Mouse (Mus musculus): ENCODE data around the gene Rela. TPM values are rescaled to one million over a fixed set of nuclear protein-coding genes. Genes with fewer than 3 reads are reported as not detected.

The Rela gene
- polyA plus RNA-seq (2015; fragmentation: Illumina TruSeq; extraction: RNeasy Lipid Tissue Mini Kit (QIAGEN cat#74804); ENCODE audit: insufficient read depth, low replicate concordance) = 29.6 TPM

GRCm38 (mm10) chr19:5637069-5638047 lies at the start of gene Rela:
Gene Rela, plus strand, starts transcription at chr19:5637483.

GRCm38 (mm10) chr19:5601752-5602541 lies 35.3 kb upstream of the Rela start, which contains the start of gene Rnaseh2c:
Gene Rnaseh2c, plus strand, starts transcription at chr19:5601873.

GRCm38 (mm10) chr19:5609547-5610404 lies 27.5 kb upstream of the Rela start, which contains the start of gene Kat5:
Gene Kat5, minus strand, starts transcription at chr19:5610237.

DNA sequence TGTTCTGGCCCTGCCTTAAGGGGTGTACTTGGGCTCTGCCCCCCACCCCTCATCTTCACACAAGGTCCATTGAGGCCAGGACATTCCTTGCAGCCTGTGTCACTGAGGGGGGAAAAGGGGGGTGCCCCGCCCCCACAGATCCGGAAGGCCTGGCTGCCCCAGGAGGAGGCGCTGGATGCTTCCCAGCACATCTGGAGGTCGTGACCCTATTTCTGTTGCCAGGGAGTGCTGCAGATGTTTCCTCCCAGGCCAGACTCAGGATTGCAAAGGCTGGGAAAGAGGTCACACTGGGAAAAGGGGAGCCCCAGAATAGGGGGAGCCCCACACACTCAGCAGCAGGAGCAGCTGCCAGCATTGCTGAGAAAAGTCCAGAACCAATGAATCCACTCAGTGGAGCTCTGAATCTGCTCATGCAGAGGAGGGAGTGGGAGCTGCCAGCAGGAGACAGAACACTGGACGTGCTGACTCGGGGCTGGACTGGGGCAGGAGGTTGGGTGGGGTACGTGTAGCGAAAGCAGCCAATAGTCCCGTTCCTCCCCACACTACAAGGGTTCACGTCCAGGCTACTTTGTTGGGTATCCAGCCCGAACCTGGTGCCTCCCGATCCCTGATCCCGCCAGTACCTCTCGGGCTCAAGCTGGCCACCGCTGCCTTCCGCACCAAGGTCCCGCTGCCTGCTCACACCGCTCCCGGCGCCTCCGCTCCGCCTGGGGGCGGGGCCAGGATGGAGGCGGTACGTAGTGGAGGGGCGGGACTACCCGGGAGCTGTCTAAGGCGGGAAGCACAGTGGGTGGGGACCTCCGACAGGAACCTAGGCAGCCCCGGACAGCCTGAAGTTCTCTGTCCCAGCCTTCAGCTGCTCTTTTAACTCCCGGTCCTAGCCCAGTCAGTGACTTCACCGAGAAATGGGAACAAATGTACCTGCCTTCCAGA lies 26.0 kb downstream of the Rela start, which contains the start of gene Sipa1:
Gene Sipa1, minus strand, starts transcription at position 727 of the 933 bp plus-strand sequence.

GRCm38 (mm10) chr19:5688200-5689087 lies 51.2 kb downstream of the Rela start, which contains the start of the genes Map3k11 and Pcnx3:
Gene Map3k11, plus strand, starts transcription at chr19:5688742.
Gene Pcnx3, minus strand, starts transcription at chr19:5688908.

Other genes starting within 250 kb of the Rela start
- 46.2 TPM for gene Sart1, start 248.8 kb upstream of the Rela start, polyA plus RNA-seq (2015; fragmentation: Illumina TruSeq; extraction: RNeasy Lipid Tissue Mini Kit (QIAGEN cat#74804); ENCODE audit: insufficient read depth, low replicate concordance)
- not detected for gene Tsga10ip, start 235.0 kb upstream of the Rela start, polyA plus RNA-seq (2015; fragmentation: Illumina TruSeq; extraction: RNeasy Lipid Tissue Mini Kit (QIAGEN cat#74804); ENCODE audit: insufficient read depth, low replicate concordance)
- 91.5 TPM for gene Drap1, start 212.5 kb upstream of the Rela start, polyA plus RNA-seq (2015; fragmentation: Illumina TruSeq; extraction: RNeasy Lipid Tissue Mini Kit (QIAGEN cat#74804); ENCODE audit: insufficient read depth, low replicate concordance)
- 13.6 TPM for gene AI837181, start 212.3 kb upstream of the Rela start, polyA plus RNA-seq (2015; fragmentation: Illumina TruSeq; extraction: RNeasy Lipid Tissue Mini Kit (QIAGEN cat#74804); ENCODE audit: insufficient read depth, low replicate concordance)
- not detected for gene Fosl1, start 189.9 kb upstream of the Rela start, polyA plus RNA-seq (2015; fragmentation: Illumina TruSeq; extraction: RNeasy Lipid Tissue Mini Kit (QIAGEN cat#74804); ENCODE audit: insufficient read depth, low replicate concordance)
- 1.9 TPM for gene Ccdc85b, start 179.6 kb upstream of the Rela start, polyA plus RNA-seq (2015; fragmentation: Illumina TruSeq; extraction: RNeasy Lipid Tissue Mini Kit (QIAGEN cat#74804); ENCODE audit: insufficient read depth, low replicate concordance)
- 48.7 TPM for gene Fibp, start 176.9 kb upstream of the Rela start, polyA plus RNA-seq (2015; fragmentation: Illumina TruSeq; extraction: RNeasy Lipid Tissue Mini Kit (QIAGEN cat#74804); ENCODE audit: insufficient read depth, low replicate concordance)
- 42.6 TPM for gene Ctsw, start 169.0 kb upstream of the Rela start, polyA plus RNA-seq (2015; fragmentation: Illumina TruSeq; extraction: RNeasy Lipid Tissue Mini Kit (QIAGEN cat#74804); ENCODE audit: insufficient read depth, low replicate concordance)
- gene Efemp2, start 163.5 kb upstream of the Rela start, polyA plus RNA-seq (2015; fragmentation: Illumina TruSeq; extraction: RNeasy Lipid Tissue Mini Kit (QIAGEN cat#74804); ENCODE audit: insufficient read depth, low replicate concordance) = 4.0 TPM
- 11.7 TPM for gene Mus81, start 149.1 kb upstream of the Rela start, polyA plus RNA-seq (2015; fragmentation: Illumina TruSeq; extraction: RNeasy Lipid Tissue Mini Kit (QIAGEN cat#74804); ENCODE audit: insufficient read depth, low replicate concordance)
- gene Cfl1, start 147.0 kb upstream of the Rela start, polyA plus RNA-seq (2015; fragmentation: Illumina TruSeq; extraction: RNeasy Lipid Tissue Mini Kit (QIAGEN cat#74804); ENCODE audit: insufficient read depth, low replicate concordance) = 1,502 TPM
- gene 1700020D05Rik, start 133.7 kb upstream of the Rela start, polyA plus RNA-seq (2015; fragmentation: Illumina TruSeq; extraction: RNeasy Lipid Tissue Mini Kit (QIAGEN cat#74804); ENCODE audit: insufficient read depth, low replicate concordance) = 2.5 TPM
- gene Snx32, start 126.9 kb upstream of the Rela start, polyA plus RNA-seq (2015; fragmentation: Illumina TruSeq; extraction: RNeasy Lipid Tissue Mini Kit (QIAGEN cat#74804); ENCODE audit: insufficient read depth, low replicate concordance) = 11.0 TPM
- not detected for gene Ovol1, start 76.8 kb upstream of the Rela start, polyA plus RNA-seq (2015; fragmentation: Illumina TruSeq; extraction: RNeasy Lipid Tissue Mini Kit (QIAGEN cat#74804); ENCODE audit: insufficient read depth, low replicate concordance)
- gene Ap5b1, start 69.5 kb upstream of the Rela start, polyA plus RNA-seq (2015; fragmentation: Illumina TruSeq; extraction: RNeasy Lipid Tissue Mini Kit (QIAGEN cat#74804); ENCODE audit: insufficient read depth, low replicate concordance) = 1.7 TPM
- gene Rnaseh2c, start 35.6 kb upstream of the Rela start, polyA plus RNA-seq (2015; fragmentation: Illumina TruSeq; extraction: RNeasy Lipid Tissue Mini Kit (QIAGEN cat#74804); ENCODE audit: insufficient read depth, low replicate concordance) = 23.7 TPM
- 44.8 TPM for gene Kat5, start 27.2 kb upstream of the Rela start, polyA plus RNA-seq (2015; fragmentation: Illumina TruSeq; extraction: RNeasy Lipid Tissue Mini Kit (QIAGEN cat#74804); ENCODE audit: insufficient read depth, low replicate concordance)
- 103 TPM for gene Sipa1, start 26.2 kb downstream of the Rela start, polyA plus RNA-seq (2015; fragmentation: Illumina TruSeq; extraction: RNeasy Lipid Tissue Mini Kit (QIAGEN cat#74804); ENCODE audit: insufficient read depth, low replicate concordance)
- 12.7 TPM for gene Map3k11, start 51.3 kb downstream of the Rela start, polyA plus RNA-seq (2015; fragmentation: Illumina TruSeq; extraction: RNeasy Lipid Tissue Mini Kit (QIAGEN cat#74804); ENCODE audit: insufficient read depth, low replicate concordance)
- gene Pcnx3, start 51.4 kb downstream of the Rela start, polyA plus RNA-seq (2015; fragmentation: Illumina TruSeq; extraction: RNeasy Lipid Tissue Mini Kit (QIAGEN cat#74804); ENCODE audit: insufficient read depth, low replicate concordance) = 25.8 TPM
- not detected for gene Kcnk7, start 66.9 kb downstream of the Rela start, polyA plus RNA-seq (2015; fragmentation: Illumina TruSeq; extraction: RNeasy Lipid Tissue Mini Kit (QIAGEN cat#74804); ENCODE audit: insufficient read depth, low replicate concordance)
- gene Ehbp1l1, start 88.8 kb downstream of the Rela start, polyA plus RNA-seq (2015; fragmentation: Illumina TruSeq; extraction: RNeasy Lipid Tissue Mini Kit (QIAGEN cat#74804); ENCODE audit: insufficient read depth, low replicate concordance) = 29.0 TPM
- 8.4 TPM for gene Fam89b, start 92.2 kb downstream of the Rela start, polyA plus RNA-seq (2015; fragmentation: Illumina TruSeq; extraction: RNeasy Lipid Tissue Mini Kit (QIAGEN cat#74804); ENCODE audit: insufficient read depth, low replicate concordance)
- gene Ltbp3, start 103.4 kb downstream of the Rela start, polyA plus RNA-seq (2015; fragmentation: Illumina TruSeq; extraction: RNeasy Lipid Tissue Mini Kit (QIAGEN cat#74804); ENCODE audit: insufficient read depth, low replicate concordance) = 9.0 TPM
- 17.1 TPM for gene Scyl1, start 133.9 kb downstream of the Rela start, polyA plus RNA-seq (2015; fragmentation: Illumina TruSeq; extraction: RNeasy Lipid Tissue Mini Kit (QIAGEN cat#74804); ENCODE audit: insufficient read depth, low replicate concordance)
- 18.0 TPM for gene Frmd8, start 237.8 kb downstream of the Rela start, polyA plus RNA-seq (2015; fragmentation: Illumina TruSeq; extraction: RNeasy Lipid Tissue Mini Kit (QIAGEN cat#74804); ENCODE audit: insufficient read depth, low replicate concordance)
- 35.5 TPM for gene Slc25a45, start 240.3 kb downstream of the Rela start, polyA plus RNA-seq (2015; fragmentation: Illumina TruSeq; extraction: RNeasy Lipid Tissue Mini Kit (QIAGEN cat#74804); ENCODE audit: insufficient read depth, low replicate concordance)